Mouse (Mus musculus): ENCODE data around the gene Pde4d.

Pde4d gene

DNA sequence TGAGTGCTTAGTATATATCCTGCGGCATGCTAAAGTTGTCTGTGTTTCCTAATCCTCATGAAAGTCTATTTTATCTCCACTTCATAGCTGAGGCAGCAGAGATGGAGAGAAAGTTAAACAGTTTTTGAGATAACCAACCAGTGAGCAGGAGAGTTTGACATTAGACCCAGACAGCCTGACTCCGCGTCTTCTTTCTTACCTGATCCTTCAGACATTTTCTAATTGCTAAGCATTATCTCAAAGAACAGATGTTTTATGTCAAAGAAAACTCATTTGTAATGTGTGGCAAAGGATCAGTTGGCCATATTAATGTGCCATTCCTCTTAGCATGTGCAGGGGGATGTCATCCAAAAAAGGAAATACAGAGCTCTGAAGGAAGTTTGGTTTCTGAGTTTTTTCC is 1227.9 kb downstream of the Pde4d start:
- no peak for DNase-seq

DNA sequence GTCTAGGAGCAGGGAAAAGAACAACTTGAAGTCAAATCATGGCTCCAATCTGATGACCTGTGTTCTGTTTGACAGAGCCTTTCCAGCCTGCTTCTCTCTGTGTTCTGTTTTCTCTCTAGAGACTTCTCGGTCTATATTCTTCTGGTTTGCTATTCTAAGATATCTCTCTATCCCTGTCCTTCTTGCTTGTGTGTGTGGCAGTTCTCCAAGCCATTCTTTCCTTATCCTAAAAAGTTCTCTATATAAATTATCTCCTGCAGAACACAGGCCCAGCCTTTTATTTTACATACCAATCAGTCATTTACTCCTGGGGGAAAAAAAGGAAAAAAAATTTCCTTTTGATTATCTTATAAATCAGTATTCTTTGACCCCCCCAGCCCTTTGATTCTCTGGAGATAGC is 1229.2 kb downstream of the Pde4d start:
- no peak for DNase-seq

DNA sequence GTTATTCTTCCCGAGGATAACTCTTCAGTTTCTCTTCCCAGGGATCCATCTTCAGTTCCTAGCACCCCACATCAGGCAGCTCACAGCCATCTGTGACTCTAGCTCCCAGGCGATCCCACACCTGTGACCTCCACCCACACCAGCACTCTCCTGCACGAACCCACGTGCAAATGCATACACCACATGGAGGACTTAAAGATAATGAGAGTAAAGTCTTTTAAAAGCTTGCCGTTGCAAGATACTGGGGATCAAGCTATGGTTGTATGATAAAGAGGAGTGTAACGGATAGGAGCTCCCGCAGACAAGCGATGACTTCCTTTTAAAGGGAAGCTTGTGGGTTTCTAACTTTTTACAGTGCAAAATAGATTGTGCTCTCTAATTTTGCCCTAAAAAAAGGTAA is 1230.5 kb downstream of the Pde4d start:
- no peak for DNase-seq

DNA sequence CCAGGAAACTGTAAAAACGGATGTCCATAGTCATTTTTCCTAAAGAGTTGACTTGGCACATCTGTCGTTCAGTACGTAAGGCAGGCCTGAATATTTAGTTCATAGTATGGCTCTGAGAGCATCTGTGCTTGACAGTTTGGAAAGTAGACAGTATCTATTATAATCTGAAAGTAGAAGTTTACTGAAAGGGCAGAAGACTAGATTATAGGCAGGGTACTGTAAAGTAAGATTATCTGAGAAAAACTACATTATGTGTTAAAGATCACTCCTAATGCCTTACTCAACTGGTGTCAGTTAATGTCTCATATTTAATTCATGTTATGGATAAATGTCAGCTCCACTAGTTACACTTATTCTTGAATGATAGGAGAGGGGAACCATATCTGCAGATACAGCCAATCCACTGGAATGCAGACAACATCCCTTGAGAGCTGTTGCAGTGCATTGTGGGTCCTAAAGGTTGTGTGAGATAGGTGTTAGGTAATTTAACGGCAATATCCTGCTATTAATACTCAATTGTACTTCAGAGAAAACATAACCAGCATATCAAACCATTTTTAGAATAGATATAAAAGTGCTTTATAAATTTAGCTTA is 1232.0 kb downstream of the Pde4d start:
- no peak for DNase-seq

DNA sequence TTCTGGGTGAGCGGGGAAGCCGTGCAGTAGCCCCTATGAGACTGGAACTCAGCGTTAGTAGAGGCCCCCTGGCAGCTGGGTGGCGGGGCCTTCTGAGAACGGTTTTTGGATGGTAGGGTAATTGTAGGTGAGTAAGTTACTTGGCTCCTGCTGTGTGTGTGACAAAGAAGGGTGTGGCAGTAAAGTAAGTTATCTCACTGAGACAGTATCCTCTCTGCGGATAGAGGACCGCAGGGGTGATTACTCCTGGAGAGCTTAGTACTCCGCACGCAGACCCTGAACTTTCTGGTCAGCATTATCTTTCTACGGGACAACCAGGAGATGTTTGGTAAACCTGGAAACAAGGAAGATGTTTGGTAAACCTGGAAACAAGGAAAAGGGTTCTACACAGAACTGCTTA is 1233.3 kb downstream of the Pde4d start:
- no peak for DNase-seq

DNA sequence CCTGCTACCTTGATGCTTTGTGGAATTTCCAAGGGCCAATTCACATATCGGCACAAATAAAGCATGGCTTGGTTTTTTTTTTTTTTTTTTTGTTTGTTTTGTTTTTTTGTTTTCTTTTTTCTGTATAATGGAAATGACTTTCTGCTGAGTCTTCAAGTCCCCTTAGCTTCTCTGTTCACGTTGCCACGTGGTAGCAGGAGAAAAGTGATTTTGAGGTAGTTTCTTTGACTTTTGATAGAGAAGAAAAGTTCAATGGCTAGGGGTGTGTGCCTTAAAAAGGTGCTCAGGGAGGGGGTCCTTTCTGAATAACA is 1235.2 kb downstream of the Pde4d start:
- DNase-seq, result no peak

DNA sequence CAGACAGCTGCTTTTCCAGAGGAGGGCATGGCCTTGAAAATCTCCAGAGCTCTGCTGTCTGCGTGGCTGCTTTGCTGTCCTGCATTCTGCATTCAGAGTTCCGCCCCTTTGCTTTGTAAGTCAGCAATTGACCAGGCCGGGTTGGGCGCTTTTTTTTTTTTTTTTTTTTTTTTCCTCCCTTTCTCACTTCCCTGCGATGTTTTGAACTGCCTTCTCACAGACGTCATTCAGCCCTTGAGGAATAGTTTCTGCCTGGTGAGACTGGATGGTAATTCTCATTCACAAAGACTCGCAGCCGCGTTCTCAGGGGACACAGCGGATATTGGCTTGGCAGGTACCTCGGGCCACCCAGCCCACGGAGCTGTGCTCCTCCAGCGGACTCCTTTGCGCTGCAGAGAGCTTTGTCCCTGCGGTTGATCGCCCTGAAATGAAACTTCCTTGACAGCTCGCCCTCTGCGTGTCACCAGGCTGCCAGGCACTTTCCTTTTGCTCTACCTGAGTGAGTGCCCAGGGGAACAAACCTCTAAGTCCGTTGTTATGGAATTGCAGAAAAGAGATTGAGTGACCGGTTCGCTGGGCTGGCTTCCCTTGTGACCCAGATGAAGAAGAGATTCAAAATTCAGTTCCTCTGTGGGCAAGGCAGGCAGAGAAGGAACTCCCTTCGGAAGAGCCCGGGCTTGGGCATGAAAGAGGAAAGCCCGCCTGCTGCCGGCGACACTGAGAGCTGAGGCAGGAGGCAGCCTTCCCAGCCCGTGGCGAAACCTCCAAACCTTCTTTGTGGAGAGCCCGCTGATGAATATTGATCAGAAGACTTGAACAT is 1235.8 kb downstream of the Pde4d start:
- DNase-seq, result peak; percentile 71

DNA sequence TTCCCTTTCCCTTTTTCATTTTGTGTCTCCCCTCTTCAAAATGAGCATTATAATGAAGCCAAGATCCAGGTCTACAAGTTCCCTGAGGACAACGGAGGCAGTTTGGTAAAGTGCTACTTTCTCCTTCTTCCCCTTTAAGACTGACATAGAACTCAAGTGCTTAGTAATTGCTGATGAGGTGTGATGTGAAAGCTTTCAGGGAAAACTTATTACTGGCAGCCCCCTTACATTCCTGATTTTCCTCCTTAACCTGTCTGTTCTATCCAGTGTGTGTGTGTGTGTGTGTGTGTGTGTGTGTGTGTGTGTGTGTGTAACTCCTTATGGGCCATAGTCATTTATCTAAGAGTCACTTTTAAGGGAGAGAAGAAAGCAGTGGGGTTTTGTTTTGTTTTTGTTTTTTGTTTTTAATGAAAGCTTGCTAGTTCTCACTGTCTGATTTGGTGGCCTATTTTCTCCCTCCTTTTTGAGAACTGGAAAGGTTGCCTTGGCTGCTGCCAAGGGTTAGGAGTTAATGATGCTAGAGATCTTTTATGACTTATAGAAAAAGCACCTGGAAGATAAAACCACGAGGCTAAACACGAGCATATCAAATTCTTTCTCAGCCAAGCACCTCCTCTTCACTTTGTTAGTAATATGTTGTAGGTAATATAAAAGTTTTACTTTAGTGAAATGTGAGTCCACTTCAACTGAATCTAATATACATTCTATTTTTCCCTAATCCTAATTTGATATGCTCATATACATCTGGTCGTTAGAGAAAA is 1236.5 kb downstream of the Pde4d start:
- DNase-seq, result no peak

DNA sequence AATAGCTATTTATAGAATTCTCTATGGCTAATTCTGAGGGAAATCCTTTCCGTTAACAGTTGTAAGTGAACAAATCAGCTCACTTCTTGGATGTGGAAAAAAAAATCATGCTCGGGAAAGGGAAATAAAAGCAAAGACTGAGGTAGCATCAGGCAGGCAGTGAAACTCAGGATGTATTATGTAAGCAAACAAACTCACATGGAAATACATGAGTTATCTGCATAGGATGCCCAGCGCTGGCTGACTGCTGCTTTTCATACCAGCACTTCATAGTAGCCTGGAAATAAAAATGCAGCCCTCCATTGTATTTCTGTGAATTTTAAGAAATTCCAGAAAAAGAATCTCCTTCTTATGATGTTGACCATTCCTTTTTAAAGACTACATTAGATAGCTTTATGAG is 1237.2 kb downstream of the Pde4d start:
- no peak for DNase-seq

DNA sequence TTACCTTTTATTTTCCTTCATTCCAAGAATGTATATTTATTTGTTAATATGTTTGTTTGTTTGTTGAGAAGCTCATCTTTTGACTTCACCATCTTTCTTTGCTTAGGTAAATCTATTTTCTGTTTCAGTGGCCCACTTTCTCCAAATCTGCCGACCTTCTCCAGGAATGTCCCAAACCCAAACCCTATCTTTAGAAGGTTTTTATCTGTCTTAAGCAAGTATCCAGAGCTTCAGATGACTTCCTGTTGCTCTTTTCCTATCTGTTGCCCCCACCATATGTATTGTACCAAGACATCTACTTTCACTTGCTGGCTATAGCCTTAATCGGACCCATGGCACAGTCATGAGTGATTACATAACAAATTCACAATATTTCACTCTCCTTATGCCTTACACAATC is 1238.4 kb downstream of the Pde4d start:
- DNase-seq, result no peak

DNA sequence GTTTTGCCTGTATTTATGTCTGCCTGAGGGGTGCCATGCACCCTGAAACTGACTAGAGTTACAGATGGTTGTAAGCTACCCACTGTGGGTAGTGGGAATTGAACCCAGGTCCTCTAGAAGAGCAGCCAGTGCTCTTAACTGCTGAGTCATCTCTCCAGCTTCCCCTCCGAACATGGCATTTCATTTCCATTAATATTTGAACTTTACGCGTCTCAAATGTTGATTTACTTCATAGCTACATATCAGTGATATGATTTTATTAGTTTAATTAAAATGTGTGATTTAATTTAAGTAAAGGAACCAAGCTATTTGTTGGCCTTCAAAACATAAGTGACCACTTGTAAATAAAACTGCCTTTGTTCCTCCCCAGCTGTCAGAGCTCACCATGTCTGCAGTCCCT is 1239.4 kb downstream of the Pde4d start:
- no peak for DNase-seq

DNA sequence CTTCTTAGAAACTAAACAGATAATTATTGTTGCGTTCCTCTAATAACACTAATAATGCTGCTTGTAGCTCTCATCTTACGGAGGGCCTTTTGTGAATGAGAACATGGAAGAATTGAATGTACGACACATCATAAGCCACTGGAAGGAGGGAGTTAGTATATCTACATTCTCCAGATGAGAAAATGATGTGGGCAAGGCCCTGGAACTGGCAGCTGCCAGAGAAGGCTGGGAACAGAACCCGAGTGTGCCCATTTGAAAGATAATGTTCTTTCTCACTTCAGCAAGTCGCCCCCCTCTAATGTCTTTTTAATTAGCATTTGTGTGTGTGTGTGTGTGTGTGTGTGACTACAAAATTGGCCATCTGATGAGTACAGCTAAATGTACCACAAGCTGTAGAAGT is 1240.8 kb downstream of the Pde4d start:
- no peak for DNase-seq

DNA sequence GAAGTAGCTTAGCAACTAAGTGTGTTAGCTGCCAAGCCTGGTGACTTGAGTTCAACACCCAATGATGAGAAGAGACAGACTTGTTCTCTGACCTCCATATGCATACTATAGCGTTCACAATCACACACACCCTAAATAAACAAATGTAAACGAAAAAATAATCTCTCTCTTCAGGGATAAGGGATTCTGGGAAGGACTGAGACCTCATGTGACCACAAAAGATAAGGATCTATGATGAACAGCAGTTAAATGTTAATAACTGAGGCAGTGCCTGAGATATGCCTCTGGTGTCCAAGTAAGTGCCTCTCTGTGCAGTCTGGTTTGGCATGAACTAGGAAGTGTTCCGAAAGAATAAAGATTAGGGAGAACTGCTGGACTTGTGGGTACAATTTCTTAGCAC is 1243.1 kb downstream of the Pde4d start:
- no peak for DNase-seq

DNA sequence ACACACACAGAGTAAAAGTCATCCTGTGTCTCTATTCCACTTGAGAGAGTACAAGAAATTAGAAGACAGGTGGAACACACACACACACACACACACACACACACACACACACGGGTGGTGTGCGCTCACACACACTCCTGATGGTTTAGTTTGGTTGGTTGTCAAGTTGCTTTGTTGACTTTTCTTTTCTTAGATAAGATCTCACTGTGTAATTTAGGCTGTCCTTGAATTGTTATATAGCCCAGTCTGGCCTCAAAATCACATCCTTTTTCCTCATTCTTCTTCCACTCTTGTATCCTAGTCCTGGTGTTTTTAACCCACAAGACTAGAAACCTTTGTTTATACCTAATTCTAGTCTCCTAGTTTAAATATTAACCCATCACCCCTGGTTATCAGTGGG is 1244.0 kb downstream of the Pde4d start:
- DNase-seq, result no peak

DNA sequence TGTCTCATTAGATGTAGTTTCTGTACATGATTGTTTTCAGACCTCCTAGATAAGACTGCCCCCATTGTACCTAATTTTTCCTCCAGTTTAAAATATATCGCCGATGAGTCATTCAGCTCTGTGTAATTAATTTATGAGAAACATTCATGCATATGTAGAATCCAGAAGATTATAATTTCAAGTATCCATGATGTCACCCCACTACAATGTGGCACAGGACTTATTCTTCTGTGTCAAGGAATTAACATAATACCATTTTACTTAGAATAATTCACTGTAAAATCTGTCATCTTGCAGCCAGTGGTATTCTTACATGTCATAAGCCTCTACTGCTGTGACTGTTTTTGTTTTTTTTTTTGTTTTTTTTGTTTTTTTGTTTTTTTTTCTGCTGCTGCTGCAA is 1244.5 kb downstream of the Pde4d start:
- no peak for DNase-seq

DNA sequence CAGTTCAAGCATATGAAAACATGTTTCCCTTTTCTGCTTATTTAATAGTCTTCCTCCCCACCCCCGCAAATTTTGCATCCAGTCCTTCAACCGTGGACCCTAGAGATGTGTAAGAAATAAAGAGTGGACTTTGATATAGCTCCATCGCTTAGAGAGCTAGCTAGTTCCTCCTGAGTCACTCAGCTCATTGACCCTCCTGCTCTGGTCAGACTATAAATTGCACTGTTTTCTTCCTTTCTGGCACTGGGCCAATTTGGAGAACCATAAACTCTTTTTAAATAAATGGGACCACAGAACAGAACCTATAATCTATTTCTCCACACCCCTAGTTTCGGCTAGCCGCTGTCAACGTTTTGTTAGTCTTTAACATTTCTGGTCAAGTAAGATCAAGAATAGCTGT is 1245.3 kb downstream of the Pde4d start:
- no peak for DNase-seq

DNA sequence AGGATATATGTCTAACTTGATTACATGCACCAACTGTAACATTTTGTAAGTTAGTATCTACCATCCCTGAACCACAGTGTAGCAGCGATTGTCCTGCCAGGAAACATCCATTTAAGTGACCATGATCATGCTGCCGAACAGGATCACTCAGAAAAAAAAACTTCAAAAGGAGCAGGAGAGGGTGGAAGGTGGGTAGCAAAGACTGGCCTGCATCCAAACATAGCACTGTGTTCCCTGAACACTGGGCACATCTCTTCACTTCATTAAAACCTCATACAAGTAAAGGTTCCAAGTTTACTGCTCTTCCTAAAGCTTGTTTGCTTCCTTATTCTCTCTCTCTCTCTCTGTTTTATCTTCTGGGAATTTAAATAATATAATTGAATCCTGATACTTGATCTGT is 1256.4 kb downstream of the Pde4d start:
- DNase-seq, result no peak

DNA sequence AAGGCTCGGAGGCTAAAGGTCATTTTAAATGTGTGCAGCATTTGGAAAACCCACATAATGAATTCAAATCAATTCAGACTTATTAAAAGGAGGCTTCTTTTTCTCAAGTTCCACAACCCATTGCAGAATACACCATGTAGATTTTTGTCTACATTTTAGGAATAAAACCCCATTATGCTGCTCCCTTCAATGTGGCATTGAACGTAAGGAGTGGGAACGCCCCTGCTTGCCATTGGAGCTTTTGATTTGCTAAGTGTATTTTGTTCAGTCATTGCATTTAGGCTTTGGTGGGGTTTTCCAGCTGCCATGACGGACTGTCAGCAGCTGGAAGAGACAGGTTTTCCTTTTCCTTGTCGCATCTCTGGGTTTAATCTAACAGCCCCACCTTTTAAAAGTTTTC is 1256.8 kb downstream of the Pde4d start:
- no peak for DNase-seq

DNA sequence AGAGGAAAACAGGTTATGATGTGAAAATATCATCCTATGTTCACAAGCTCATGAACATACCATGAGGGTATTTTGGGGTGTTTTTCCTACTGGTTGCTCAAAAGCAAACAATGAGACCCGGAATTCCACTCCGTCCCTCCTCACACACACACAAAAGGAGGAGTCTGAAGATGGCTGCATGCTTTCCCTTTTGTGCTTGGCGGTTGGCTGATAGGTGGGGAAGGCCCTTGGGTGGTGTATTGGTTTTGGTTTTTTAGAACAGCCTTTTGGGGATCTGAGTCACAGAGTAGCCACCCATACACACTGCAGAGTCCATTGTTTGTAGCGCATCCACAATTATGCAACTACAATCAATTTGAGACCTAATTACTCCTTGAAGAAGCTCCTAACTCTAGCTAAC is 1257.4 kb downstream of the Pde4d start:
- no peak for DNase-seq

DNA sequence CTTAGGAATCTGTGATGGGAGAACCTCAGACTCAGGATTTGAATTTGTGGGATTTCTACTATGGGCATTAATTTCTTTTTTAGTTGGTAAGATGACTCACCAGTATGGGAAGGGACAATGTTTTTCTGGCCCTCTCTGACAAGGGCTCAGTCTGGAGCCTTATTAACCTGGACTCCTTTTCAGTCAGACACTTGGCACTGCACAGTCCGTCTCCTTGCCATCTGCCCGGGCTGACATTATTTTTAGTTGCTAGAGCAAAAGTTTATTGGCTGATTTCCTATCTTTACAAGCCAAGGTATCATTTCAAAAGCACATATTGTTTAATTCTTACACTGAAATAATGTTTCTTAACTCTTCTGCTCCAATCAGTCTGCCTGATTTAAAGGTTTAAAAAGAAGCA is 1258.6 kb downstream of the Pde4d start:
- DNase-seq, result no peak

DNA sequence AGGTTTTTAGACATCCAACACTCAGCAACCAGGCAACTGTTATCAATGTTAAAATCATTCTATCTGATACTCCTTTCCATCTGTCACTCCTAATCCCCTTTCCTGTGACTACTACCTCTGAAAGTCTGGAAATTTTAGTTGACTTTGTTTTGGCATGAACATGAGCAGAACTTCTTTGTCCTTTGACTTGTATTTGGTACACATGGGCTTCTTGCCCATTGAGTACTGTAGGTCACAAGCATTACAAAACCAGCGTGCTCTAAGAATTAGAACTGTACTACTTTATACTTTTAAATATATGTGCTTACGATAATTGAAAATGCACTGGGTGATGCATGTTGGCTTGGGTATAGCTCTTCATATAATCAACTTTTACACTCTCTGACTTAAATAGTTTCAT is 1264.8 kb downstream of the Pde4d start:
- DNase-seq, result no peak

DNA sequence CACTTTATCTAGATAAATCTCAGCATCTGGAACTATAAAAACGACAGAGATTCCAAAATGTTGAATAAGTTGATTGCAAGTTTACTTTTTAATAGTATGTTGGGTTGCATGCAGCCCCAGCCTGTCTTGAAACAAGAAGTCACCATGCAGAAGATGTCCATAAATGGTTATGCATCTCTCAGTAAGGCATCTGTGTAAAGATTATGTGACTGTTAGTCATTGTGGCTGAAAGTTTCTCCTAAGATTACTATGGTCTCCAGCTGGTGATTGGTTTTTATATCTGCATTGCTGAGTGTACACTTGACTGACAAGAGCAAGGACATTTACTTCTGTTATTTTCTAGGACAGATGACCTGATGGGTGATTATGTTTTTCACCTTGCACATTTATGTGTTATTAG is 1265.6 kb downstream of the Pde4d start:
- DNase-seq, result no peak

DNA sequence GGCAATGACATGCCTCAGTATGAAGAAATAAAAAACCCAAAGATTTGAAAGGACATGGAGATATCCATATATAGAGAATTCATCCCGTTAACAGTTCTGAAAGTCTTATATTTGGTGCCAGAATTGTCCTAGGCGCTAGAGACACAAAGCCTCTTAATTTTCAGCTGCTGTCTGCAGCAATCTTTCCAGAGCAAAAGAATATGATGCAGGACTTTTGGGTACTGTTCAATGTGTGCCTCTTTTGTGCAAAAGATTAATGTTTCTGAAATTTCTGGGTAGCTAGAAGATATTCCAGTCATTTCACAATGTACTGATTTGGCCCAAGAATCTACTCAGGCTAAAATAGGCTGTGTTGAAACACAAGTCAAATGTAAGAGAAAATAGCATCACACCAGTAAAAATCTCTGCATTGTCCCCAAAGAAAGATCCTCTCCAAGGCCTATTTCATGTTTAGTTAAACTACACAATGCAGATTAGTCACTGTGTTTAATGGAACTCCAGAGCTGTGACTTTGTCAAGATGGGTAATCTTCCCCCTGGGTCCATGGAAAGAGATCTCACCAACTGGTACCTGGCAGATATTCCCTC is 1270.5 kb downstream of the Pde4d start:
- DNase-seq, result no peak
